Mouse (Mus musculus) activated CD4-positive, CD25-positive, alpha-beta regulatory T cell, adult 9 weeks (primary cell): ENCODE measurements around the gene 4930444G20Rik. TPM values are rescaled to one million over a fixed set of nuclear protein-coding genes. Genes with fewer than 3 reads are reported as not detected.

Experiments
- polyA plus RNA-seq: library from polyadenylated mRNA; unstranded; fragments of 100-300 nt; shearing (Covaris generic); gene quantifications from one replicate; pipeline ENCODE4 v1.2.1, GENCODE M21; 2017

Gene 4930444G20Rik
- not detected for polyA plus RNA-seq

DNA sequence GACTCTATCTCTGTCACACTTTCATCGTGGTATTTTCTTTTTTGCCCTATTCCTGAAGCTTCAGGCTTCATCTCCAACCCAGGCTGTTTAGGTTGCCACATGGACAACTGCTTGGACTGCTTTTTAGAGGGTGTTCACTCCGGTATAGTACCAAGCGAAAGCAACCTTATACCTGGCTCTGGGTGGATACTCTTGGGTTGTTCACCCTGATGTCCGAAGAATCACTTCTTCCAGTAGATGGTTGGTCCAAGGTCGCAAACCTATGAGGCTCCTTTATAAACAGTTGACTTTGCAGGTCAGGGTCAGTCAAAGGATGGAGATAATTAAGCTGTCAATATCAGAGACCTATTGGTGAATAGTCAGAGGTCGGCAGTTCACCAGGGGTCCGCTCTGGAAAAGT lies at the start of gene 4930444G20Rik:
4930444G20Rik (minus strand) TSS at position 101 of the 400 bp plus-strand sequence.

Other genes starting within 250 kb of the 4930444G20Rik start
- gene Sgk1, start 185.9 kb downstream of the 4930444G20Rik start, polyA plus RNA-seq: 20.8 TPM
- 20.2 TPM for gene E030030I06Rik, start 81.2 kb upstream of the 4930444G20Rik start, polyA plus RNA-seq
- gene Raet1e, start 90.5 kb upstream of the 4930444G20Rik start, polyA plus RNA-seq: 0.17 TPM
- gene H60b, start 90.5 kb upstream of the 4930444G20Rik start, polyA plus RNA-seq: 8.6 TPM